Mouse (Mus musculus): ENCODE results near the gene Cnnm1.

The Cnnm1 gene

DNA sequence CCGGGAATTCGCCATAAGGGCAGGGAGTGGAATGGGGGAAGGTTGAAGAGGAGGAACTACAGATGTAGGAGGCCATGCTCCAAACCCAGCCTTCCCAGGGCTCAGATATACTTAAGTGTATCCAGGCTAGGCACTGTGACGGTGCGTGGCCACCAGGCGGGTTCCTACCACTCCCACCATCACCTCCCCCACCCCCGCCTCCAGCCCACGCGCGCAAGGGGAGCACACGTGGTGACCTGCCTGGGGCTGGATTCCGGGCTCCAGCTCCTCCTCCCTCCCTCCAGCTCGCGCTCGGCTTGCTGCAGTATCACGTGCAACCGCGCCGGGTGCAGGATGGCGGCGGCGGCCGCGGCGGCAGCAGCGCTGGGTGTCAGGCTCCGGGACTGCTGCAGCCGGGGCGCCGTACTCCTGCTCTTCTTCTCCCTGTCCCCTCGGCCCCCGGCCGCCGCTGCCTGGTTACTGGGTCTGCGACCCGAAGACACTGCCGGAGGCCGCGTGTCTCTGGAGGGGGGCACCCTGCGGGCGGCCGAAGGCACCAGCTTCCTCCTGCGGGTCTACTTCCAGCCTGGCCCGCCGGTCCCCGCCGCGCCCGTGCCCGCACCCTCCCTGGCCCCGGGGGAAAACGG, at the start of gene Cnnm1:
Gene Cnnm1 (plus strand): TSS at position 325 of the 626 bp plus-strand sequence.
- peak; percentile 77 to 79 for DNase-seq (ENCODE audit: low spot score in 2 of 2)

DNA sequence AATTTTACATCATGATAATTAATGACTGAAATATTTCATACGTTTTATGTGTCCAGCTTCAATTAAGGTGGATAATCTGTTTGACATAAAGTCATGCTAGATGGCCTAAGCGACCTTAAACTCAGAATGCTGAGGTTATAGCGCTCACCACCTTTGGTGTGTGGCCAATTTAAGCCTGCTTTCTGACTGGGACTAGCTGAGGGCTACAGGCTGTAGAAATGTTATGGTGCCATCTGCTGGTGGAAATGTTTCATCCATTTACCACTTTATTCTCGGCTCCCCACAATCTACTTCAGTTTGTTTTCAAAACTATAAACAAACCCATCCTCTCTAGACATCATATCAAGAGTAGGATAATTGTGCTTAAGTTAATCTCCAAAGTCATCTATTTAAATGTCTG, 43.9 kb upstream of the Cnnm1 start:
- no peak for DNase-seq (ENCODE audit: low spot score in 2 of 2)

DNA sequence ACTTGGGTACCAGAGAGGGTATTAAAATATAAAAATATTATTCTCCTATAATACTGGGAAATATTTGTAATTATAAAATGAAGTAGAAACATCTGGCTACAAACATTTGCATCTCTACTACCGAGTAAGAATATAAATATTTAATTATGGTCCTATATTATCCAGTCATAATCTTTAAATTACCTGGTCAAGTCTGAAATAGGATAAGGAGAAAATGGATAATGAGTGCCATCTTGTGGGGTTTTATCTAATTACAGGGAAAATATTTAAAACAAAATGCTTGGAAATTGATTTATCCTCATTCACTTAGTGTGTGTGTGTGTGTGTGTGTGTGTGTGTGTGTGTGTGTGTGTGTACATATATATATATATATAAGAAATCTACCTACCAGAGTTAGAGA, 33.1 kb upstream of the Cnnm1 start:
- no peak for DNase-seq (ENCODE audit: low spot score in 2 of 2)

DNA sequence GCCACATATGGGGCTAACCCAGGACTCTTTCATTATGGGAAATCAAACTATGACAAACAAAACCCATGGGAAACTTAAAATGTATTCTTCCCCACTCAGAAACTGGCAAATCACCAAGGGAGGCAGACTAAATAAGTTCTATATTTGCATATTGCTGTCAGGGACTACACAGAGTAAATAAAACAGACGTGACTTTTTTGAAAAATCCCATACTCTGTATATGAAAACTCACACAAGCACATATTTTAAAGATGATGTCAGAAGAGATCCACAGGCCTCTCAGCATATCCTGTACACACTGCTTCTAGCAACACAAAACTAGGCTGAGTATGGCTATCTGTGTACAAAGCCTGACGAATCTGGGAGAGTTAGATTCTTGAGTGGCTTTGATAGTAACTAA, 24.7 kb upstream of the Cnnm1 start:
- DNase-seq (ENCODE audit: low spot score in 2 of 2): no peak

DNA sequence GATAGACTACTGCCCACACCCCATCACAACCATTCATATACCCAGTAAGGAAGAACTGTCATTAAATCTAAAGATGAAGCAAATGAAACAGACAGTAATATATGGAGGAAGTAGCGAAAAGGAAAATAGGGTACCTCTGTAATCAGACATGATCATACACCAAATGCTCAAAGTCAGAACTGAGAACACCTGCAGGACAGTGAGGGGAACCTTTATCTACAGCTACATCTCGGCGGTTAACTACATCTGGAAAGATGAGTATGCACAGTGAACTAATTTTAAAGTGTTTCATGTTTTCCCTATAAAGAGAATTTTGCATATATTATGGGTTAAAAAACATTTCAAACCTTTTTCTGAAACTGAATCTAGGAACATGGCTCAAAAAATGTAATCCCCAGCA, 19.7 kb upstream of the Cnnm1 start:
- DNase-seq (ENCODE audit: low spot score in 2 of 2): no peak

DNA sequence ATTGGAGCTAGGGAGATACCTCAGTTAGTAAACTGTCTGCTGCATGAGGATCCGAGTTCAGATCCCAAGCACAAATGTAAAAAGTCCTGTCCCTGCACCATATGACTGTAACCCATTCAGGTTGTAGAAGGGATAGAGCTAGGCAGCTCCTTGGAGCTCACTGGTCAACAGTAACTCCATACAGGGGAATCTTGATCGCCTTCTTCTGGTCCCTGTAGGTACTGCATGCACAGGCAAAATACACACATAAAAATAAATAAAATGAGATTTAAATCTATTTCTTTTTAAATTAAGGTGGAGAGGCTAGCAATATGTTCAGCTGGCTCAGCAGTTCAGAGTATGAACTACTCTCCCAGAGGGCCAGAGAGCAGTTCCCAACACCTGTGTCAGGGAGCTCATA, 16.2 kb upstream of the Cnnm1 start:
- no peak for DNase-seq (ENCODE audit: low spot score in 2 of 2)

DNA sequence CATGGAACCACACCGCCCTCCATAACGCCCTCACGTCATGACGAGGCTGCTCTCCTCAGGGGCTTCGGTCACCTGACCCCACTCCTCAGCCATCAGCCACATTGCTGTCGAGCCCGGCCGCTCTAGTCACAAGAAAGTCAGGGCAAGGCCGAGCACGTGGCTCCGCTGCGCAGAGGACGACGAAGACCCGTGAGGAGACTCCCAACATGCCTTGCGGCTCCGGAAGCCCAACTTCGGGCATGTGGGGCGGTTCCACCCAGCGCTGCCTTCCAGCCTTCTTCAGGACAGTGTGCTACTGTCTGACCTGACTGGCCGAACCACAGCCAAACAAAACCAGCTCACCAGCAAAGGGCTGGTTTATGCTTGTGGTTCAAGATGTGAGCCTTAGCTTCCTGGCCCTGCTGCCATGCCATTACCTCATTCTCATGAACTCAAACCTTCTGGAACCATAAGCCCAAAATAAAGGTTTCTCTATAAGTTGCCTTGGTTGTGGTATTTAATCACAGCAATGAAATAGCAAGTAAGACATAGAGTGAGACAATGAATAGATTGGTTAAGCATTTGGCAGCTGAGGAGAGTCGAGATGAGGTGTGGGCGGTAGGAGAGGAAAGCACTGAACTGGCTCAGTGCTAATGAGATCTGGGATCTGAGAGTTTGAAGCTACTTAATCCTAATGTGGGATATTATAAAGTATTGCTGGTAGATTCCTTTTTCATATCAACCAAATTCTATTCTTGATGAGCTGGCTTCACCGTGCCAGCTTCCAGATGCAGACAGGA, 12.6 kb upstream of the Cnnm1 start:
- no peak for DNase-seq (ENCODE audit: low spot score in 2 of 2)

DNA sequence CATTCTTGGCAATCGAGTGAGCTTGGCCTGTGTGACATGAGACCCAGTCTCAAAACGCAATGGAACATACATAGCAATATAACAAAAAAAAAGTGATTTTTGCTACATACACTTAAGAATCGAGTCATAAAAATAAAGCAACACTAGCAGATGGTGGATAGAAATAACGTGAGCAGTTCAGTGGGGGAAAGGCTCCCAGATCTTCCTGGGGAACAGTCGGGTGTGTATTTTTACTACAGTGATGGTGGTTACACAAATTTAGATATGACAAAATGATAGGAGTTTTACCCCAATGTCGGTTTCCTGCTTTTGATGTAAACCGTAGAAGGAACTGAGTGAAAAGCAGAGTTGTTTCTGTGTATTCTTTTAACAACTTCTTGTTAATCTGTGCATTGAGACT, 990 bp upstream of the Cnnm1 start:
- DNase-seq (ENCODE audit: low spot score in 2 of 2): peak in 1 of 2 experiments; percentile 37

DNA sequence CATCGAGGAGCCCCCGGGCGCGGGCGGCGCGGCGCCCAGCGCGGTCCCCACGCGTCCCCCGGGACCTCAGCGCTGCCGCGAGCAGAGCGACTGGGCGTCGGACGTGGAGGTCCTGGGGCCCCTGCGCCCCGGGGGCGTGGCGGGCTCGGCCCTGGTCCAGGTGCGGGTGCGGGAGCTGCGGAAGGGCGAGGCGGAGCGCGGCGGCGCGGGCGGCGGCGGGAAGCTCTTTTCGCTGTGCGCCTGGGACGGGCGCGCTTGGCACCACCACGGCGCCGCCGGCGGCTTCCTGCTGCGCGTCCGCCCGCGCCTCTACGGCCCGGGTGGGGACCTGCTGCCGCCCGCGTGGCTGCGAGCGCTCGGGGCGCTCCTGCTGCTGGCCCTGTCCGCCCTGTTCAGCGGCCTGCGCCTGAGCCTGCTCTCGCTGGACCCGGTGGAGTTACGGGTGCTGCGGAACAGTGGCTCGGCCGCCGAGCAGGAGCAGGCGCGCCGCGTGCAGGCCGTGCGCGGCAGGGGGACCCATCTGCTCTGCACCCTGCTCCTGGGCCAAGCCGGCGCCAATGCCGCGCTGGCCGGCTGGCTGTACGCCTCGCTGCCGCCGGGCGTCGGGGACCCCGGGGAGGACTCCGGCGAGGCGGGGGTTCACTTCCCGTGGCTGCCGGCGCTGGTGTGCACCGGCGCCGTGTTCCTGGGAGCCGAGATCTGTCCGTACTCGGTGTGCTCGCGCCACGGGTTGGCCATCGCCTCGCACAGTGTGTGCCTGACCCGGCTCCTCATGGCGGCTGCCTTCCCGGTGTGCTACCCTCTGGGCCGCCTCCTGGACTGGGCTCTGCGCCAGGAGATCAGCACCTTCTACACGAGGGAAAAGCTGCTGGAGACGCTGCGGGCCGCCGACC, 778 bp downstream of the Cnnm1 start:
- DNase-seq (ENCODE audit: low spot score in 2 of 2): peak in 1 of 2 experiments; percentile 33

DNA sequence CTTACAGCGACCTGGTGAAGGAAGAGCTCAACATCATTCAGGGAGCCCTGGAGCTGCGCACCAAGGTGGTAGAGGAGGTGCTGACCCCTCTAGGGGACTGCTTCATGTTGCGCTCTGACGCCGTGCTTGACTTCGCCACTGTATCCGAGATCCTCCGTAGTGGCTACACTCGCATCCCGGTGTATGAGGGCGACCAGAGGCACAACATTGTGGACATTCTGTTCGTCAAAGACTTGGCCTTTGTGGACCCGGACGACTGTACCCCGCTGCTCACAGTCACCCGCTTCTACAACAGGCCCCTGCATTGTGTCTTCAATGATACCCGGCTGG, 1.4 kb downstream of the Cnnm1 start:
- no peak for DNase-seq (ENCODE audit: low spot score in 2 of 2)

DNA sequence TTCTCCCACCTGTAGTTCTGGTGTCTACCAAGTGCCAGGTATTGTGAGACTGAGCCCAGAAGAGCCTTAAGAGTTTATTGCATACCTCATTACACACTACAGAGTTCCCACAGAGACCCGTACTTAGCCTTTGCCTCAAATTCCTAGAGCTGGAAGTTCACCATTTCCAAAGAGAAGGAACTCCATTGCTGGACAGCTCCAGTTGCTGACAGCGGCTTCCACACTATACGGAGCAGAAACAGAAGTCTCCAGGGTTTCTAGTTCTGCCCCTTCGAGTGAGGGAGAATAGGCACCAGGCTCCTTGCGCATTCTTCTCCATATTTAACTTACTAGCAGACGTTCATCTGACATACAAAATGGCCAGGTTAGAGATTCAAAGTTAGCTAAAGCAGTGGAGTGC, 2.0 kb downstream of the Cnnm1 start:
- DNase-seq (ENCODE audit: low spot score in 2 of 2): no peak

DNA sequence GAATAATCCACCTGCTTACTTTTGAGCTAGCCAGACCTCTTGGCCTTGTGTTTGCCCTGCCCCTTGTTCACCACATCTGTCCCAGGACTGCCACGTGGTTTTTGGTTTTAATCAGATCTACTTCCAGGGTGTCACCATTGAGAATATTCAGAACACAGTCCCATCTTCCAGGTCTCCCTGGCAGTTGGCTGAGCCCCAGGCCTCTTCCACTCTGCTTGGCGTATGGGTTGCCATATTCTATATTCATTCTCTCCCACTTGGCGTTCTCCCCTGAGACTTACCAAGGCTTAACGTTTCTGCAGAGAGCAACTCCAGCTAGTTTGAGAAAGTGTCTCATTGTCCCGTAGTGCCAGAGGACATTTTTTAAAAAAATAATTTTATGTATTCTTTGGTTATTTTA, 2.7 kb downstream of the Cnnm1 start:
- no peak for DNase-seq (ENCODE audit: low spot score in 2 of 2)

DNA sequence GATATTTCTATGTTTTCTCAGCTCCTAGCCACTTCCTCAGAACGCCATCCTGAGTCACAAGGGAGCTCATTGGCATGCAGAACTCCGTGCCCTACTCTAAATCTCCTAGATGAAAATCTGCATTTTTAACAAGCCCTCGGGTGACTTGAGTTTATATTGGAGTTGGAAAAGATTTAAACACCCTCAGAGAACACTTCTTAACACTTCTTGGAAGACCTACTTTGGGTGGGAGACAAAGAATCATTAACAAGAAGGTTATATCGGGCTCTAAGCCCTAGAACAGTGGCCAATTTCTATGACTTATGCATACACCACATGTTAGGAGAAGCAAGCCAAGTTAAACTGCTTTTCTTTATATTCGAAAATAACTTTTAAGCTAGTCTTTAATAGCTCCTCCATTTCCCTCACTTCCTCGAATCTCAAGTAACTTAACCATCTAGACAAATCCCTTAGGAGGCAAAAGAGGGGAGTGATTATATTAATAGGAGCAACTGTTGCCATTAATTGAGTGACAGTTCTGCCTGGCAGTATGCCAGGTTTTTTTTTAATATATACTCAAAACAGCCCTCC, 4.5 kb downstream of the Cnnm1 start:
- no peak for DNase-seq (ENCODE audit: low spot score in 2 of 2)

DNA sequence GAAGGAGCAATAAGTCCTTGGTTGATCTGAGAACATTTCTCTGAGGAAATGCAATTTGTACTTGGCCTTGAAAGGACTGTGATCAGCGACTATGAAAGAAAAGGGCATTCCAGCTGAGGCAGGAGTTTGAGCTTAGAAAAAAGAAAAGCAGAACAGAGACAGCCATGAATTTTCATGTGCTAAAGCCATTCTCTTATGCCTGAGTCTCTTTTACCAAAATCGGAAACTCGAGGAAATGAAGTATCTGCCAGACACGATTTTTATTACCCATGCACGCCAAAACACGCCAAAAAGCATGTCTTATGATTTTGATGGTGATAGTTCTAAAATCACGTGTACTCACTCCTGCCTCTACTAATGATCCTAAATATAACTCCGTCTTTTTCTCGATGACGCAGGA, 11.3 kb downstream of the Cnnm1 start:
- no peak for DNase-seq (ENCODE audit: low spot score in 2 of 2)

DNA sequence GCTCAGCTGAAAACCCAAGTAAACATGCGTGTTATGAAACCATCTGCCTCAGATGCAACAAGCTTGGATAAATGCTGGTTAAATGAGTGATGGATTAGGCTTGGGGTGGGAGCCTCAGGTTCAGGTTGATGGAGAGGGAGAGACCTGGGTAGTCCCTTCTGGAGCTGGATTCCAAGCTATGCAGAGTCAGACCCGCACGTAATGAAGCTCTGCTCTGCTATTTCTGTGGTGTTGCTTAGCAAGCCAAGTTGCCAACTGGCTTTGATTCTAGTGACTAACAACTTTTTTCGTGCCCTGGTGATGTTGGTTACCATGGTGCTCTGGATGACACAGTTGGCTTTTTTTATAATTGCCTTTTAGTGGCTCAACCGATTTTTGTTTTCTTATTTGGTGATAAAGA, 11.9 kb downstream of the Cnnm1 start:
- peak; percentile 65 to 71 for DNase-seq (ENCODE audit: low spot score in 2 of 2)

DNA sequence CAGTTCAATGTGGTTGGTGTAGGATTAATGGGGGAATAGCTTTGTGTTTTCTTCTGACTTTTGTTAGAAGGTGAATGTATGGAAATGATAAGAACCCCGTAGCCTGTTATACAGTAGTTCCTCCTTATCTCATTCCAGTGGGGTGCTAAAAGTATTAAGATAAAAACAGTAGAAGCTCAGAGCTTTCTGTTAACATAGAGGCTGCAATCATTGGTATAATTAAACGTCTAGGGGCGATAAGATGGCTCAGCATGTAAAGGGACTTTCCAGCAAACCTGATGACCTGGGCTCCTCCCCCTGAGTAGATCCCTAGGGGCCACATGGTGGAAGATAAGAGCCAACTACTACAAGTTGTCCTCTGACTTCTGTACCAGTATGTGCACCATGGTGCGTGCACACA, 12.8 kb downstream of the Cnnm1 start:
- DNase-seq (ENCODE audit: low spot score in 2 of 2): no peak

DNA sequence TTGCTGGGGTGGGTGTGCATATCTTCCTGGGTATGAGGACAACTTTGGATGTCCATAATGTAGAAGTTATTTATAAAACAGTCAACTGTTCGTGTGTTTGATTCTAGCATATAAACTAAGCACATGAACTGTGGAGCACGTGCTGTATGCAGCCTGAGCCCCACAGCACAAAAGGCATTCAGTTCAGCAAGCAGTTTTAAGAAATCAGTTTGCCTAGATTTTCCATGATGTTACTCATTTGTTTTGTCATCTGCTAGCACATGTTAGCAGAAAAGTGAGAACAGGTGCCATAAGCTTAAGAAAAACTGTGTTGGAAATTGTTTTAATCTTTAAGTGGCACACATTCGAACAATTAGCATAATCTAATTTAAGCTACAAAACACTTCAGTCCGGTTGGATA, 19.7 kb downstream of the Cnnm1 start:
- no peak for DNase-seq (ENCODE audit: low spot score in 2 of 2)

DNA sequence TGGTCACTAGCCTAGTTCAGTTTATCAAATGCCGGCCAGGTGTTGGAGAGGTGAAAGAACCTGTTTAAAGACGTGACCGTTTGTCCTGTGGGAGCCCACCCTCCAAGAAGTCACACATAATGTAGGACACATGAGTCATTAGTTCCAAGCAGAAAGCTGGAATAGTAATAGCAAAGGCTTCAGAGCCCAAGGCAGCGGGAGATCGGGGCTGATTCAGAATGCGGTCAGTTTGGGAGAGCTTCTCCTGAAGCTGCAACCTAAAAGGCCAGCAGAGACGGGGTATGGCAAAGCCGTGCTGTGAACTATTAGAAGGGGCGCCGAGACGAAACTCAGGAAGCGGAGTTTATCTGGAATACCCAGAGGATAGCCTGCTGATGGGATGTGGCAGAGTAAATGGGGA, 20.2 kb downstream of the Cnnm1 start:
- no peak for DNase-seq (ENCODE audit: low spot score in 2 of 2)

DNA sequence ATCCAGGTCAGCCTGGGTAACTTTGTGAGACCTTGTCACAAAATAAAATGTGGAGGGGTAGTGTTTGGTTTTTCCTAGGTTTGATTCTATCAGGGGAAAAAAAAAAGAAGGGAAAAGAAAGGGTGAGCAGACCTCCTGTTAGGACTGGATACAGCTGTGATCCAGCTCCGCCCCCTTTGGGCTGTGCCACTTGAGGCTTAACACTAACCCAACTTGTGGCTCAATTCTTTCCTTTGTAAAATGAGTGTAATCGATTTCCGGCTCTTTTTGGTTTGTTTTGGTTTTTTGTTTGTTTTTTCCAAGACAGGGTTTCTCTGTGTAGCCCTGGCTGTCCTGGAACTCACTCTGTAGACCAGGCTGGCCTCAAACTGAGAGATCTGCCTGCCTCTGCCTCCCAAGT, 21.9 kb downstream of the Cnnm1 start:
- no peak for DNase-seq (ENCODE audit: low spot score in 2 of 2)

DNA sequence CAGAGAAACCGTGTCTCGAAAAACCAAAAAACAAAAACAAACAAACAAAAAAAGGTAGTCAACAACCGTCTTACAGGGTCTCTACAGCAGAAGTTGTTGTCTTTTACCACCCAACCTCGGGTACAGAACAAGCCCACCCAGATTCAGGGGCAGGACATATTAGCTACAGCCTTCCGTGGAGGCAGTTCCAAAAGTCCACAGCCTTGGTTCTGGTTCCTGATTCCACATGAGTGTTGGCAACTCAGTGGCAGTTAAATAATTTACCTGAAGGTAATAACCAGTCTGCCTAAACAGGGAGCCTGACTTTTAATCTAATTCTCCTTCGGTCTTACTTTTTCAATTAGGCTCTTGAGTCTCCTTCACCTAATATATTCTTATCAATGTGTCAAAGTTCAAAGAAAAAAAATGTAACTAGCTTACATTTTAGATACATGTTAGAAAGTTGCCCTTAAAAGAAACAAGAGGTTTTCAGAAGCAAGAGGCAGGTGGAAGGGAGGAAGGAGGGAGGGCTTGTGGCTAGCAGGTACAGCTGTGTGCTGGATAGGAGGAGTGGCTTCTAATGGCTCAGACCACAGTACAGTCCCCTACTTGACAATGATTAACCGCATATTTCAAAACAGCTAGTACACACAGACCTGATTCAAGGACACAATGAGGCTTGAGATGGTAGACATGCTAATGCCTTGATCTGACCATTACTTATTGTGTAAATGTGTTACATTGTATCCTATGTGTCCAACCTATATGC, 23.5 kb downstream of the Cnnm1 start:
- no peak for DNase-seq (ENCODE audit: low spot score in 2 of 2)

DNA sequence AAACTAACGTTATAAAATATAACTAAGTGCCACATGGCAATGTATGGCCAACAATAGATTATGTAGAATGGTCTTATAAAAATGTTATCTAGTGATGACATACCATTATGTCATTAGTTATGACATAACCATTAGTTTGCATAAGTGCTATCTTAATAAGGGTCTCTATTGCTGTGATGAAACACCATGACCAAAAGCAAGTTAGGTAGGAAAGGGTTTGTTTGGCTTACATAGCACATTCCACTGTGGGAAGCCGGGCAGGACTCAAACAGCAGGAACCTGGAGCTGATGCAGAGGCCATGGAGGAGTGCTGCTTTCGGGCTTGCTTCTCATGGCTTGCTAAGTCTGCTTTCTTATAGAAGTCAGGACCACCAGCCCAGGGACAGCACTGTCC, 24.1 kb downstream of the Cnnm1 start:
- DNase-seq (ENCODE audit: low spot score in 2 of 2): no peak

DNA sequence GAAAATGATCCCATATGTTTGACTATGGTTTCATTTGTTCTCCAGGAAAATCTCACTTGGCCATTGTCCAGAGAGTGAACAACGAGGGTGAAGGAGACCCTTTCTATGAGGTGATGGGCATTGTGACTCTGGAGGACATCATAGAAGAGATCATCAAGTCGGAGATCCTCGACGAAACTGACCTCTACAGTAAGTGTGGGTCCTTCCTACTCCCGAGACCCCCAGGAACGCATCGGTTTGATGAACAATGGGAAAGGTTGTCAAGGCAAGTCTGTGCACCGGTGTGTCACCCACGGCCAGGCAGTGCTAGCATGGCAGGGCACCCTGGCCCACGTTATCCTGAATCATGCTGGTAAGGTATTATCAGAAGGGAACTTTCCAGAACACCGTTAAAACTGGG, 24.8 kb downstream of the Cnnm1 start:
- DNase-seq (ENCODE audit: low spot score in 2 of 2): no peak
